Mouse (Mus musculus): ENCODE measurements around the gene Plcl2.
"Not testable (repeated sequence)": the region's sequence is repeated elsewhere in the genome, so short reads cannot be mapped to it uniquely, and the experiment has no call there.

Plcl2 gene

DNA sequence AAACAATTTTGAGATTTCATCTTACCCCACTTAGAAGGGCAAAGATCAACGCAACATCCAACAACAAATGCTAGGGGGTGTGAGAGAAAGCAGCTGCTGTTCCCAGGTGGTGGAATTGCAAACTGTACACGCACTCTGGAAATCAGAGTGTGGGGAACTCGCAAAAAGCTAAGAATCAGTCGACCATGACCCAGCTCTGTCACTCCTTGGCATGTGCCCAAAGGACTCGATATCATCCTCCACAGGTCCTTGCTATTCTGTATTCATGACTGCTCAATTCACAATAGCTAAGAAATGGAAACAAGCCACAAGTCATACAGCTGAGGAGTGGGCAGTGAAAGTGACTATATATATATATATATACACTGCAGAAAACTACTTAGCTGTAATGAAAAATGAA, 162.2 kb downstream of the Plcl2 start:
- no peak for DNase-seq (ENCODE audit: low read depth, low spot score)

DNA sequence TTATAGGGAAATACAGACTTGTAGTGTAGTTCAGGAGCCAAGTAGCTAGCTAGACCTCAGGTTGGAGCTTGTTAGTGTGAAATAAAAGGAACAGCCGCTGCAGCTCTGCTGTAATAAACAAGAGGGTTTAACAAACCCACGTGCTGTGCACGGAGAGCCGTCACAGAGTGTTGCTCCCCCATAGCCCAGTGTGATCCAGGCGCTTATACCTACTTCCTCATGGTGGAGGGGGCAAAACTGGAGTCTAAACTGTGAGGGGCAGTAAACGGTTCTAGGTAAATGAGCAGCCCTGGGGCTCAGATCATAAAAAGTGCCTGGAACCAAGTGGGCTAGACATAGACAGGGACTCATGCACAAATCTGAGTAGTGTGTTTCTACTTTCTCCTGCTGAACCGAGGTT, 165.4 kb downstream of the Plcl2 start:
- DNase-seq (ENCODE audit: low read depth, low spot score): no peak

DNA sequence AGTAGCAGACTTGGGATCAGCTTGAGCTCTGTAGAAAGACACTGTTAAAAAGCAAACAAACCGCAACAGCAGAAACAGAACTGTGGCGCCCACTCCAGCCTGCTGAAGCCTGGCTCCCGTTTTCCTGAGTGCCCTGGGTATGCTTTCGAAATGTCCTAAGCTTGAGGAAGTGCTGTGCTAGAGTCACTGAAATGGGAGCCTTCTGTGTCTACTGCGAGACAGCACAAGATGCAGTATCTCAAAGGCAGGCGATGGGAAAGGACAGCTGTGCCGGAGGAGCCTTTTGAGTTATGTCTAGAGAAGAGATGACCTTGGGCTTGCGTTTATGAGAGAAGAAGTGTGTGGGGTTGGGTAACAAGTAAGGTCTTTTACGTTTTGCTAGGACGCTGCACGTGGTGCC, 166.0 kb downstream of the Plcl2 start:
- DNase-seq (ENCODE audit: low read depth, low spot score): no peak

DNA sequence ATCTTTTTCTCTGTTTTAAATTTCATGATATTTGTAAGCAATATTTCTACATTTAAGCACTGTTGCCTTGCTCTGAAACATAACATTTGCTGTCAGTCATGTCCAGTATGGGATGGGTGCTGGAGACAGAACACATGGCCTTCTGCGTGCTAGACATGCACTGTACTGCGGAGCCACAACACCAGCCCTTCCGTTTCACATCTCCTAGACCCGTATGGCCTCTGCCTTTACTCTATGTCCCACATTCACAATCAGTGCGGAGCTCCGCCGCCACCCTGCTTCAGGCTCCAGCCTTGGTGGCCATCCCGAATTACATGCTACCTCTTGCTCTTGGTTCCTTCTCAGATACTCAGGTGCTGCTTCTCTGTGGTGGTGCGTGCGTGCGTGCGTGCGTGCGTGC, 168.1 kb downstream of the Plcl2 start:
- DNase-seq (ENCODE audit: low read depth, low spot score): peak; percentile 49

DNA sequence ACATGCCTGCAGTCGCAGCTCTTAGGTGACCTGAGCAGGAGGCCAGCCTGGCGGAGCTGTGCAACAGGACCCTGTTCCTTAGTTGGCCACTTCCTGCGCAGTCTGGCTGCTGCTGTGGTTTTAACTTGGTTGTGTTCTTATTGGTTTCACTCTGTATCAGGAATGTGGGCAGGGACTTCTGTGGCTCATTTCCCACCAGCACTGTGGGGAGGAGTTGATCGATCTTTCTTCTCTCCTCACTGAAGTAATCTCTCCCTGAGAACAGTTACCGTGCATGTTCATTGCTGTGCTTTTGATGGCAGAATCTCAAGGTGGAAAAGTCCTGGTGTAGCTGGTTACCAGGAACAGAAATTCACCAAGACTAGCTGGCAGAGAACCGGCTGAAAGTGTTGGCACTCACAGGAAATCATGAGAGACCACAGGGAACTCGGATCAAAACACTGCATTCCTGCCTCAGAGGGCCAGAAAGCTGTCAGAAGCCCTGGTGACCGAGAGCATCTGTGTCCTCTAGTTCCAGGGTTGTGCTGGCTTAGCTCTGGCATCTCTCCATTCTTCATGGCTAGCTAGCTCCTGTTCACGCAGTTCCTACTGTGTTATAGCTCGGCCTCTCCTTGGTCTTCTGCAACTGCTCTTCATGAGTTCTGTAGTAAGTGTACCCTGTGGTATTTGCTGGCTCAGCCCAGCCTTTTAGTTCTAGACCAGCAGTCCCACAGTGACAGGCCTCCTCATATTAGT, 168.9 kb downstream of the Plcl2 start:
- peak; percentile 53 for DNase-seq (ENCODE audit: low read depth, low spot score)

DNA sequence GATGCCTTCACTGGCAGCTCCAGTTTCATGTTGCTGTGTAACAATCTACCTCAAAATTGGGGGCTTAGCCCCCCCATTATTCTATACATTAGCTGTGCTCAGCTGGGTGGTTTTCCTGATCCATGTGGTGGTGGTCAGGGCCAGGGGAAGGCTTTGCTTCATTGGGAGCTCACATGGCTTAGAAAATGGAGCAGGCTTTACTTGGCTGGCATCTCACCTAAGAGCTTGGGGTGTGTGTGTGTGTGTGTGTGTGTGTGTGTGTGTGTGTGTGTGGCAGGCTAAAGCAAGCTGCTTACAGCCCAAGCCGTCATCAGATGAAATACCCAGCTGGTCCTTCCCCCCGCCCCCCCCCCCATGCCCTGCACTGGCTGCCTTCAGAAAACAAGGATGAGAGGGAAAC, 169.5 kb downstream of the Plcl2 start:
- DNase-seq (ENCODE audit: low read depth, low spot score): no peak

DNA sequence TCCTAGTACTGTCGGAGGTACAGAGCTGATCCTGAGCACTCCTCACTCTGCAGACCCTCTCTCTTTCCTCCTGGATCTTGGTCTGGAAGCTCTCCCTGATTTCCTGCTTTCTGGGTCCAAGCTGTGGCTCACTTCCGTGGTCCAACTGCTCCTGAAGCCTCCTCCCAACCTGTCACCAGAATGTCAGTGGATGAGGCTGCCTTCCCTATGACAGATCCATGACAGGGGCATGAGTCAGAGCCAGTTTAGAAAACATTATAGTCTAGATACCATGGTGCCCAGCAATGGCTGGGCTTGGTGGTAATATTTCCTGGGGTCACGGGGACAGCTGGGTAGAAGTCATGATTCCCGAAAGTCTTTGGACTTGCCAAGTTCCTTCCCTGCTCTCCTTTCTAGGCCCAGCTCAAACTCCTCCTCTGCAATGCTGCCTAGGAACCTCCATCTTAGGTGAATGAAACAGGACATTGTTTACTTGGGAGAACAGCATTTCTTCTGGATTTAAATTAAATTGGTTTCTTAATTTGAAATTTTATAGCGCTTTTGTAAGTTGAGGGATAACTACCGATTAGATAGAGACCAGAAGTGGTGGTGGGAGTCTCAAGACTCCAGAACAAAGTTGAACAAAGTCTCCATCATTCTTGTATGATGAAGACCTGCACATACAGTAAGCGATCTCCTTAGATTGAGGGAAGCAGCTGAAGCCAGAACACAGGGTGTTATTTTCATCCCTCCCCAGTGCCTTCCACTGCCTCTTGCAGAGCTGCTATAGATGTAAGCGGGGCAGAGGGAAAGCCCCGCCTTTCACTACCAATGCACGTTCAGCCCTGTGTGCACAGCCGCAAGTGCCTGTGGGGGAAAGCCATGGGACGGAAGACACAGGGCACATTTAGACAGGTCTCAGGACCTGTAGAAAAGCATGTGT, 170.7 kb downstream of the Plcl2 start:
- DNase-seq (ENCODE audit: low read depth, low spot score): no peak

DNA sequence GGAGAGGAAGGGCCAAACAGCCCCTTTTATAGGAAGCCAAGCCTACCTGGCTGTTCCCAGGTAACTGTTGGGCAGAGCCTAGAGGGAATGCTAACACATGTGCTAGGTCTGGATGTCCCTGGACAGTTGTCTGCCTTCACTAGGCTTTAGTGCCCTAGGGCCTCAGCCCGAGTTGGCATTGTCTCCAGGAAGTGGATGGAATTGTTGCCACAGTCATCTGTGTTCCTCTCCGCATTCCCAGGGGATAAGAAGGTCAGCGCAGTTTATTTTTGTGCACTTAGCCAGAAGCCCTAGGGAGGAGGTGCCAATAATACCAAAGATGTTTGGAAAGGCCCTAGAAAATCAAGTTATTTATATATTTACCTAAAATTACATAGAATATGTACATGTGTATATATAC, 173.5 kb downstream of the Plcl2 start:
- no peak for DNase-seq (ENCODE audit: low read depth, low spot score)

DNA sequence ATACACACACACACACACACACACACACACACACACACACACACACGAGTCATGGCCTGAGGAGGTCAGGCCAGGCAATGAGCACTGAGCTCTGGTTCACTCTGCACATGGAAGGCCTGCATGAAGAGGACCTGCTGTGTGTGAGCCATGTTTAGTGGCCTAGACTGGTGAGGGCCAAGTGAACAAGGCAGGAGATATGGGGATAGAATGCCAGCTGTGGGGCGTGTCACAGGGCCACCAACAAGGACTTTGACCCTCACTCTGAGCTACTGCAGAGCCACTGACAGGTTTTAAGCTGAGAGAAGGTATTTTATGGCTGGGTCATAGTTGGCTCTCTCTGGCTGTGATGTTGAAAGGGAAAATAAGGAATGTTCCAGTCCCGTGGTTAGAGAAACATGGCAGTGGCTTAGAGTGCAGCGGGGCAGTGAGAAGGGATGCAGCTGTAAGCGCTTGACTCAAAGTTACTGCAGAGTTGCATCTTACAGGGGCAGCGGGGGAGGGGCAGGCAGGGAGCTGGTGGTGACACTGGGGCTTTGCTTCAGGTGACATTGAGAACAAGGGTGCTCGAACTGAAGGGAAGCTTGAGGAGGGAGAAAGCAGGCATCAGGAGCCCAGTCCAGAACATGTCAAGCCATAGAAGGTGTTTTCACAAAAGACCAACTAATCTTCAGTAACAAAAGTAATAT, 175.9 kb downstream of the Plcl2 start:
- DNase-seq (ENCODE audit: low read depth, low spot score): no peak

DNA sequence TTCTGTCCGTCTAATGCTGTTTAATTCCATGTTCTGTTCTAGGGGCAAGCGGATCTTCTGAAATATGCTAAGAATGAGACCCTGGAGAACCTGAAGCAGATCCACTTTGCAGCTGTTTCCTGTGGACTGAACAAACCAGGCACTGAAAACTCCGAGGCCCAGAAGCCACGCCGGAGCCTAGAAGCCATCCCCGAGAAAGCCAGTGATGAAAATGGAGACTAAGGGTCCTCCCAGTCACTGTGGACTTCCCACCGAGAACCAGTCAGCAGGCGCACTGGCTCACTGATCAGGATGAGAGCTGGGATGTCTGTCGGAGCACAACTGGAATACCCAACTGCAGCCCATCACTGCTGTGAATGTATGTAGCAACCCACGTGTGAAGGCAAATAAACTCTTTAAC, 178.5 kb downstream of the Plcl2 start:
- no peak for DNase-seq (ENCODE audit: low read depth, low spot score)

DNA sequence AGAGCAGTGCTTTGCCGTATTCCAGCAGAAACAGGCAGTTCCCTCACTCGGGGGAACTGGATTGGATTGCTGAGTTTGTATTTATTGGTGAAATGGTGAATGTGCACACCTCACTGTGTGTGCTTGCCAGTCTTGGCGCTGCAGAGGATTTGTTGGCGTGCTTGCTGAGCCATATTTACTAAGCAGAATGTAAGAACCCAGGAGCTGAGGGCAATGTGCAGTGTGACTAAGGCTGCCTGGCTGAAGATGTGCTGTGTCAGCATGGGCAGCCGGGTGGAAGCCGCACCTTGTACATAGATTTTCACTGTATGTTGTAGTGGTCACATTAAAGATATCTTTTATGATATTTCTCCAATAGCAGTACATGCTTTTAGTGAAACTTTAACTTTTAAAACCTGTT, 178.9 kb downstream of the Plcl2 start:
- DNase-seq (ENCODE audit: low read depth, low spot score): no peak

DNA sequence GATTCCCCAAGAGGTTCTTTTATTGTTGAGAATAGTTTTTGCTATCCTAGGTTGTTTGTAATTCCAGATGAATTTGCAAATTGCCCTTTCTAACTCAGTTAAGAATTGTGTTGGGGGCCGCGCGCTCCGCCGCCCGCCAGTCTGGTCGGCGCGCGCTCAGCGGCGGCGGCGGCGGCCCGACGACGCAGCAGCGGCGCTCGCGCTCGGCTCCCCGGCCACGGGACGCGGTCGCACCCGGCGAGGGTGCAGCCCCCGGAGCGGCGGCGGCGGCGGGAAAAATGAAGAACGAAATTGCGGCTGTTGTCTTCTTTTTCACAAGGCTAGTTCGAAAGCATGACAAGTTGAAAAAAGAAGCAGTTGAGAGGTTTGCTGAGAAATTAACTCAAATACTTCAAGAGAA, 189.2 kb downstream of the Plcl2 start:
- not testable (repeated sequence) for DNase-seq (ENCODE audit: low read depth, low spot score)

DNA sequence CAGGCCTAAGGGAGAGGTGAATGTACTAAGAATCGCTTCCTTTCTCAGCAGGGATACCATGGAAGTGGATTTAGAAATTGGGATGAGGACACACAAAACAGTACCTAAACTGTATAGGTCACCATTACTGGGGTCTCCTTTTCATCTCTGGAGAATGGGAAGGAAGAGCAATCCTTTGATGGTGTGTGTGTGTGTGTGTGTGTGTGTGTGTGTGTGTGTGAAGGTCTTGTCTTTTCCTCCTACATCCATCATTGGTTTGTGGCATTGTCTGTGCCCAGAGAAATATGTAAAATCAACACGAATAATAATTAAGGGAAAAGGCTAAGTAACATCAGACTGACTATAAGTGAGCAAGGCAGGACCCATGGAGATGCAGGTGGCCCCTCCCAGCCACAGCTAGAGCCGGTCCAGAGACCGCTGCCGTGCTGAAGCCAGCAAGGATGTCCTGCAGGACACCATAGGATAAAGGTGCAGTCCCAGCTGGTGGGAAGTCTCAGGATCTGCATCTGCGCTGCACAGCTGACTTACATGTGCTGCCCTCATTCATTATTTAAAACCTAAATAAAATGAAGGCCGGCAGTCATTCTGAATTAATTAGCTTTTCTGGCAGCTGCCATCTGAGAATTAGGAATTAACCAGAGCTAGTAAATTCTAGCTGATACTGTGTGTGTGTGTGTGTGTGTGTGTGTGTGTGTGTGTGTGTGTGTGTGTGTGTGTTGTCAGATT, 201.5 kb downstream of the Plcl2 start:
- DNase-seq (ENCODE audit: low read depth, low spot score): no peak

DNA sequence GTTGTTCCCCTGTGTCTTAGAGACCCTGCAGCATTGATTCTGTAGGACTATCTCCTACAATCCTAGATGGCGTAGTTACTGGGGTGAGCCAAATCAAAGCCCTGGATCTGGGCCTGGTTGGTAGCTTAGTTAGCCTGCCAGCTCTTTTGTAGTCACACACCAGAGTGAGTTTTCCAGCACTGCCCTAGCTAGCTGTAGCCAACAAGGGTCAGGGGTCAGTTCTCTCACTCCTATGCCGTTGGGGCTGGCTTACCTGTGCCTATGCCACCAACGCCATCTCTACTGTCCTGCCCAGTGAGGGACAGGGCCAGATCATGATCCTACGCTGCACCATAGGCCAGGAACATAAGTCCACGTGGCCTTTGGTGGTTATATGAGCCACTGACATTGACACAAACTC, 208.4 kb downstream of the Plcl2 start:
- no peak for DNase-seq (ENCODE audit: low read depth, low spot score)

DNA sequence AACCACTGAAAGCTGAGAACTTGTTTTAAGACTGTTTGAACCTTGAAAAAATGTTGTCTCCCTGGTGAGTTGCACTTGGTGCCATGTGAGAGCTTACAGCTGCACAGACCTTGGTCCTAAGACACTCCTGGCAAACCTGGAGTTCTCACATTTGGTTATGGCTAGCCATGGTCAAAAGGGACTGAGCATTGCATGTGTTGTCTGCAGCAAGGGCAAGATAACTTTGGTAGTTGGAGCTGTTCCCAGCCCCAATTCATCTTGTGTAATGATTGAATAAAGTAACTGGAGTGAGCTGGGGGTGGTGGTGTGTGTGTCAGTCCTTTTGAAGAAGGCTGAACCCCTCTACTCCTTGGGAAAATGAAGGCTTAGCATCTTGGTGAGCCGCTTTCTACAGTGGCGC, 215.2 kb downstream of the Plcl2 start:
- no peak for DNase-seq (ENCODE audit: low read depth, low spot score)

DNA sequence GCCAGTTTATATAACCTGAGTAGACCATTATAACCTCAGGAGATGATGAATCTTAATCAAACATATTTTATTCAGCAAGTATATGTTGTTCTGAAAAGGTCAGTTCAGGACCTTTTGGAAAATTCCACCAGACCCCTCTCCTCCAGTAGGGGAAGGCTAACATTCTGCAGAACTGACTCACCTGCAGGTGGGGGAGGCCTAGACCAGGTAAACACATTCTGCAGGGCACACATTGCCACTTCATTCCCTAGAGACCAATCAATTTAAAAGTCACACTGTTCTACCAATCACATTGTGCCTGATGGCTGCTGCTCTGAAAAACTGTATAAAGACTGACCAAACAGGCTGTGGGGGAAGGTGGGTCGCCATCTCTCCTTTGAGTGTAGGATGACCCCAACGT, 217.1 kb downstream of the Plcl2 start:
- no peak for DNase-seq (ENCODE audit: low read depth, low spot score)

DNA sequence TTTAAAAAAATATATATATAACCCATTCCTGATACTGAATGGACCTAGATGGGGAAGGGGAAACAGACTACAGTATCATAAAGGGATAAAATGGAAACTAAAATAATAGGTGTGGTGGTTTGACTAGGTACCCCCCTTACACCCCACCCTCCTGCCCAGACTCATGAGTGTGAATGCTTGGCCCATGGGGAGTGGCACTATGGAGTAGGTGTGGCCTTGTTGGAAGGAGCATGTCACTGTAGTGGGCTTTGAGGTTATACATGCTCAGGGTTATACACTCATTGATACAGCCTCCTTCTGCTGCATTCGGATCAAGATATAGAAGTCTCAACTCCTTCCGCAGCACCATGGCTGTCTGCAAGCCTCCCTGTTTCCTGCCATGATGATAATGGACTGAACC, 219.8 kb downstream of the Plcl2 start:
- no peak for DNase-seq (ENCODE audit: low read depth, low spot score)

DNA sequence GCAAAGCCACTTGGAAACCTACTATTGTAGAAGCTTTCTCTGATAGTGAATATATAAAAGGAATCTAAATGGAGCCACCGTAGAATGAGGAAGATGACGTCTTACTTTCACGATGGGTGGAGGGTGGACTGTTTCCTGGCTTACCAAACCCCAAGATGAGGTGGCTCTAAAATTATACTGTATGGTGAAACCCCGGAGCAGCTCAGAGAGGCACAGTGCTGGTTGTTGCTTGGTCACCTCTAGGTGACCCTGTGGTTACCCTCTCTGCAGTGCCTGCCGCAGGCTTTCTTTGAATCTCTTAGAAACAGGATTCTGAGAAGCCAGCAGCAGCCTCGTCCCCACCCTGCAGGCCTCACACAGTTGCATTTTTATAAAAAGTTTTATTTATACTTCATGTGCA, 220.4 kb downstream of the Plcl2 start:
- no peak for DNase-seq (ENCODE audit: low read depth, low spot score)

DNA sequence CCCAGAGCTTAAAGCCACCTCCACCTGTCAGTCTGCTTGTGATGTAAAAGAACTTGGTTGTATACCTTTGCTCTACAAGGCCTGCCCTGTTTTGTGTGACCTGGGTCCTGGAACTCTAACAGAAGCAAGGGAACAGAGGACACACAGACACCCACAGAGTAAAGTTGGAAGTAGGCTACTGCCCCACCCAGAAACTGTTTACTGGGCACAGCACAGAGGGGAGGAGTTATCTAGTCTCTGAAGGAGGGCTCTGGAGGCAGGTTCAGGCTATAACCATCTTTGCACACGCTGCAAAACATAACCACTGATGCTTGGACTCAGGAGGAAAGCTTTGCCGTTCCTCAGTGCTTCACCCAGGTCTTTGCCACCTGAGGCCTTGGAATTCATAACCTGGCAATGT, 221.7 kb downstream of the Plcl2 start:
- DNase-seq (ENCODE audit: low read depth, low spot score): no peak

DNA sequence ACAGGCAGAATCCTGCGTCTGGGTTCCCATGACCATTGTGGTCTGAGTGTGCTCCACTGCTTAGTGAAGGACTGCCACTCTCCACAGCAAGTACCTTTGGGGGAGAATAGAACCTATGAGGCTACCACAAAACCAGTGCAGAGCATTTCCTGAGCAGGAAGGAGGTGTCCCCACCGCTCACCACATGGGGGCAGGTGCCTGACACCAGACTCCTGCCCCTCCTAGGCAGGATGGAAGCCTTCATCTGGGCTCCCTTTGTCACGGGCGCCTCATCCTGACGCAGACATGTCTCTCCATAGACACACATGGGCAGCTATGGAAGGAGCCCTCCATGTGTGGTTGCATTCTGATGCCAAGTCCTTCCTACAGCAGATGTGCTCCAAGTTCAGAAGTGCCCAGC, 222.7 kb downstream of the Plcl2 start:
- DNase-seq (ENCODE audit: low read depth, low spot score): peak; percentile 33

DNA sequence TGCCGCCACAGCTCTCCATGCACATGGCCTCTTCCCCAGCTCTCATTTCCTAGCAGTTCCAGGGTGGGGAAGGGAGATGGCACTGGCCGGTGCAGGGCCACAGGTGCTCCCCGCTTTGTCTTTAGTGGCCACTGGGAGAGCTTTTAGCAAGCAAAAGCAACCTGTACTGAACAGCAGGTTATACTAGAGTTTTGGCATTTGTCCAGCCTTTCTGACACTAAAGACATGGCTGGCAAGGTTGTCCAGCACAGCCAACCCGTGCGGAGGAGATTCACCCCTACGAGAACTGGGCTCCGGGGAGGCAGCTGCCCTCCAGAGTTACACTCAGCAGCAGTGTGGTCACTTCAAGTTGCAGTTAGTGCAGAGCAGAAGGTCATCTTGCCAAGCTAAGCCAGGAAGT, 224.2 kb downstream of the Plcl2 start:
- DNase-seq (ENCODE audit: low read depth, low spot score): no peak

DNA sequence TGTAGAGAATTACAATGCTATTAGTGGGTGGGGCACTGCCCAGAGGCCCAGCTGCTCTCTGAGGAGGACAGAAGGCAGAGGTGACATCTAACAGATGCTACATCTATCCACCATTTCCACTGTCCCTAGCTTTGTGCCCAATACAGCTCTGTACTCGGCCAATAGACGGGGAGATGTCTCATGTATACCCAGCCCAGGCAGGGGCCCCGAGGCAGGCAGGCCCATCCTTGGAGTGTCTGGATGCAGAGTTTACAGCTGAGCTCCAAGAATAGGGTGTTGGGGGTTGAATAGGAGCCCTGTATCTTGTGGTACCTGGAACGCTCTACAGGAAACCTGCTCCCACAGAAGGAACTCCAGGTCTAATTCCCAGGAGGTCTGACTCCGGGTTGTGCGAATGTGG, 225.6 kb downstream of the Plcl2 start:
- no peak for DNase-seq (ENCODE audit: low read depth, low spot score)

All from ZHBTc4 (cell line).